Mouse (Mus musculus) CH12.LX (cell line): ENCODE data around the gene Lbh.

Experiments
- CHD1 ChIP-seq: IDR thresholded peaks from 2 replicates; pipeline ENCODE4 v1.6.1; 2012; ENCODE audit warnings: low read depth, low read length, improper control_type of control experiment, inconsistent platforms
- CTCF ChIP-seq, 2 experiments: IDR thresholded peaks in 1 of 2; conservative IDR thresholded peaks in 1 of 2; 2 replicates each; pipeline ENCODE4 v1.5.1; 2011 to 2012; ENCODE audit warnings: low read depth in 2 of 2, low read length in 2 of 2, improper control_type of control experiment in 1 of 2, inconsistent platforms in 1 of 2, mild to moderate bottlenecking in 1 of 2, moderate library complexity in 1 of 2
- HCFC1 ChIP-seq: IDR thresholded peaks from 2 replicates; pipeline ENCODE4 v1.6.1; 2012; ENCODE audit warnings: low read depth, mild to moderate bottlenecking, inconsistent platforms, low read length, improper control_type of control experiment
- KAT2A ChIP-seq: IDR thresholded peaks from 2 replicates; pipeline ENCODE4 v1.6.1; 2012; ENCODE audit warnings: low read length, improper control_type of control experiment, inconsistent platforms; ENCODE audit not compliant: insufficient replicate concordance
- MAFK ChIP-seq: IDR thresholded peaks from 2 replicates; pipeline ENCODE4 v1.6.1; 2011; ENCODE audit warnings: low read length, improper control_type of control experiment; ENCODE audit not compliant: insufficient replicate concordance
- MAX ChIP-seq: IDR thresholded peaks from 2 replicates; pipeline ENCODE4 v1.6.1; 2011; ENCODE audit warnings: low read length, improper control_type of control experiment
- MAZ ChIP-seq: IDR thresholded peaks from 2 replicates; pipeline ENCODE4 v1.6.1; 2012; ENCODE audit warnings: low read depth, mild to moderate bottlenecking, inconsistent platforms, low read length, improper control_type of control experiment, moderate library complexity
- MXI1 ChIP-seq: IDR thresholded peaks from 2 replicates; pipeline ENCODE4 v1.6.1; 2011; ENCODE audit warnings: mild to moderate bottlenecking, low read depth, low read length, improper control_type of control experiment
- POLR2A ChIP-seq: IDR thresholded peaks from 2 replicates; pipeline ENCODE4 v1.6.1; 2011; ENCODE audit warnings: low read depth, mild to moderate bottlenecking, improper control_type of control experiment, low read length
- SIN3A ChIP-seq: IDR thresholded peaks from 2 replicates; pipeline ENCODE4 v1.6.1; 2012; ENCODE audit warnings: low read length, improper control_type of control experiment, inconsistent platforms
- UBTF ChIP-seq: IDR thresholded peaks from 2 replicates; pipeline ENCODE4 v1.6.1; 2012; ENCODE audit warnings: low read depth, mild to moderate bottlenecking, inconsistent platforms, low read length, improper control_type of control experiment, moderate library complexity
- USF1 ChIP-seq: IDR thresholded peaks from 2 replicates; pipeline ENCODE4 v1.6.1; 2014; ENCODE audit warnings: low read depth, mild to moderate bottlenecking, inconsistent platforms, low read length, improper control_type of control experiment

DNA sequence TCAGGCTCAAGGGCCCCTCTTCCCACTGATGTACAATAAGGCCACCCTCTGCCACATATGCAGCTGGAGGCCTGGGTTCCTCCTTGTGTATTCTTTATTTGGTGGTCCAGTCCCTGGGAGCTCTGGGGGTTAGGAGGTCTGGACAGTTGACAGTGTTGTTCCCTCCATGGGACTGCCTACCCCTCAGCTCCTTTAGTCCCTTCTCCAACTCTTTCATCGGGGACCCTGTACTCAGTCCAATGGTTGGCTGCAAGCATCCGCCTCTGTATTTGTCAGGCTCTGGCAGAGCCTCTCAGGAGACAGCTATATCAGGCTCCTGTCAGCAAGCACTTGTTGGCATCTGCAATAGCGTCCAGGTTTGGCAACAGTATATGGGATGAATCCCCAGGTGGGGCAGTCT is 37.1 kb upstream of the Lbh start:
- TF ChIP-seq MAFK, result no peak
- no peak for TF ChIP-seq CHD1
- TF ChIP-seq MAX, result no peak
- no peak for TF ChIP-seq MAZ
- TF ChIP-seq POLR2A, result no peak
- TF ChIP-seq USF1, result no peak
- TF ChIP-seq MXI1, result no peak
- no peak for TF ChIP-seq CTCF (conservative IDR thresholded peaks at IDR 0.05 in 1 of 2, IDR thresholded peaks at IDR 0.05 in 1 of 2; ENCODE audit: low read depth in 2 of 2, low read length in 2 of 2)
- no peak for TF ChIP-seq SIN3A
- TF ChIP-seq HCFC1, result no peak
- no peak for TF ChIP-seq UBTF
- no peak for TF ChIP-seq KAT2A
